Mouse (Mus musculus): ENCODE results near the gene Dgkh. TPM values are rescaled to one million over a fixed set of nuclear protein-coding genes. Genes with fewer than 3 reads are reported as not detected.

Dgkh gene
- polyA plus RNA-seq, 1 experiment from 2014 or later = 0.87 TPM

Other genes with a start within 250 kb of the Dgkh start
- gene Akap11, start 196.0 kb downstream of the Dgkh start, polyA plus RNA-seq (2014; fragmentation: Nextera tagmentation; extraction: Ambion mirVana) = 18.4 and 19.2 TPM in 2 replicates
- 10.2 and 10.5 TPM in 2 replicates for gene Vwa8, start 116.3 kb upstream of the Dgkh start, polyA plus RNA-seq (2014; fragmentation: Nextera tagmentation; extraction: Ambion mirVana)

All from limb, embryonic 11.5 days (tissue).